Mouse (Mus musculus): ENCODE measurements around the gene Prkcb. TPM values are rescaled to one million over a fixed set of nuclear protein-coding genes. Genes with fewer than 3 reads are reported as not detected.

The Prkcb gene
- polyA plus RNA-seq, 1 experiment from 2014 or later: 12.7 TPM

DNA sequence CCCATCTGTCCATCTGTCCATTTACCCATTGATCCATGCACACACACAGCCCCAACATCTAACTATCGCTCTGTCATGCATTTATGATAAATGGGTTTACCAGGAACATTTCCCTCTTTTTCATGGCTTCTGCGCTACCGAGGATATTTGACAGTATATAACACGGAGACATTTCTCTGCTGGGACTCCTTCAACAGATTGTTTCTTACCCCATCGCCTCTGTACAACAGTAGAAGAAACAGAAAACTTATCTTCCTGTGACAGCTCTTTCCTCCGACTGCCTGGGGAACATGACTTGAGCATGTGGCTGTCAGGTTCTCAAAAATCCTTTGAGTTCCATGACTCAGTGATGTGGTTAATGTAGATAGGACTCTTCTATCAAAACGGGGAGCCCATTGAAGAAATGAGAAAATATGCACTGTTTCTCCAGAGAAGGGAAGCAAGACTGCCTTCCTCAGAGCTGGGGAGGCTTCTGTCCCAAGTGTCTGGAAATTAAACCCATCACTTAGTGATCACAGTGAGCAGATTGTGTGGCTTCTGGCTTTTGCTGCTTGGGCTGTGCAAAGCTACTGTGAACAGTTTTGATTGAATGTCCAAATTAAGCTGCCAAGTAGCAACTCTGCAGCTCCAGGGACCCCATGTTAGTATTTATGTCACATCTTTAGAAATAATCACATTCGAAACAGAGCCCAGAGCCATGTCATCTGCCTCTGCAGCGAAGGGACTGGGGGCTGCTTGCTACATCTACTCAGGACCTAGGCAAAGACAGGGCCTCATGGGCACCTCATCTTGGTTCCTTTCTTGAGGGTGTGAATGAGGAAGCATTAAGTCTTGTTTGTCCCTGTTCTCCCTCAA lies 211.4 kb downstream of the Prkcb start:
- no peak overlapping the region for H3K27ac ChIP-seq (ENCODE audit: low read length)
- no peaks in the 10 kb centered on the region for H3K9me3 ChIP-seq (replicated peaks; ENCODE audit: control insufficient read depth, low read length)
- no peak overlapping the region for H3K4me3 ChIP-seq (replicated peaks; ENCODE audit: low read length)
- no peak for ATAC-seq (ENCODE audit: insufficient read depth, low FRiP score)
- H3K27me3 ChIP-seq (ENCODE audit: control insufficient read depth, insufficient read depth, low read length): no peaks in the 10 kb centered on the region
- WGBS: 75% methylated on average over 9 of the region's 9 CpGs
- H3K36me3 ChIP-seq (ENCODE audit: control insufficient read depth, insufficient read depth, low read length): no peaks in the 10 kb centered on the region
- no peak overlapping the region for H3K4me2 ChIP-seq (ENCODE audit: low read depth, low read length)
- H3K4me1 ChIP-seq (ENCODE audit: control insufficient read depth, insufficient read depth, low read length): no peaks in the 10 kb centered on the region
- H3K9ac ChIP-seq (ENCODE audit: low read length): no peak overlapping the region

DNA sequence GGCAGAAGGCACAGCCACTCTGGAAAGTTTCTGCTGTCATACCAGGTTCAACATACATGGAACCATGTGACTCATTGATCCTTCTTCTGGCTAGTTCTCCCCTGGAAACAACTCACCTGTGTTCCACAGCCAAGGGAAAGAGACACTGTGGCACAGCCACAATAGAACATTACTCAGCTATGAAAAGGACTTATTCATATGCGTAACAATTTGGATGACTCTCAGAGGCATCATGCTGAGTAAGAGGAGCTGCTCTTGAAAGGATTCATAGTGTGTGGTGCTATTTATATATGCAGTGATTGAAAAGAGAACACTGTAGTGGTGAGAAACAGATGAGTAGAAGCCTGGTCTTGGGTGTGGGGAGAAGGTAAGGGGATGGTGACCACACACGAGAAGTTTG lies 217.9 kb downstream of the Prkcb start:
- ATAC-seq (ENCODE audit: insufficient read depth, low FRiP score): no peak
- Histone ChIP-seq H3K4me3 (replicated peaks; ENCODE audit: low read length) (no peak overlapping the region), H3K36me3 (ENCODE audit: control insufficient read depth, insufficient read depth, low read length) (no peaks in the 10 kb centered on the region), H3K4me1 (ENCODE audit: control insufficient read depth, insufficient read depth, low read length) (no peaks in the 10 kb centered on the region), H3K9ac (ENCODE audit: low read length) (no peak overlapping the region), H3K4me2 (ENCODE audit: low read depth, low read length) (no peak overlapping the region), H3K27ac (ENCODE audit: low read length) (no peak overlapping the region), H3K27me3 (ENCODE audit: control insufficient read depth, insufficient read depth, low read length) (no peaks in the 10 kb centered on the region), H3K9me3 (replicated peaks; ENCODE audit: control insufficient read depth, low read length) (no peaks in the 10 kb centered on the region)
- 83% methylated on average over 2 of the region's 2 CpGs for WGBS

DNA sequence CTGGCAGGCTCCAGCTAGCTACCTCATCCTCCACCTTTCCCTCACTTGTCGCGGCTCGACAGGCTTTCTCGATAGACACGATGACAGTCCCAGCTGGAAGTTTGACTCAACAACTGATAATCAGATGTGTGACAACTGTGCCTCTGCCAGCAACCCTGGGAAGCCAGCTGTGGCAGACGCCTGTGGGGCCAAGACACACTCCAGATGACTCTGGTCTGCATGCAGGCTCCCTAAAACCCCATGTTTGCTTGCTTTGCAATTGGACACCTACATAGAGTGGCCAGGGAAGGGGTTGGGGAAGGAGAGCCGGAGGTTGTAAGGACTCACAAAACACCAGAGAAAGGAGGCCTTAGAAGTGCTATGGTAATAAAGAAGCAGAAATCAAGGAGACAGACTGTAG lies 221.4 kb downstream of the Prkcb start:
- Histone ChIP-seq H3K4me1 (ENCODE audit: control insufficient read depth, insufficient read depth, low read length) (no peaks in the 10 kb centered on the region), H3K4me2 (ENCODE audit: low read depth, low read length) (no peak overlapping the region), H3K36me3 (ENCODE audit: control insufficient read depth, insufficient read depth, low read length) (no peaks in the 10 kb centered on the region), H3K27me3 (ENCODE audit: control insufficient read depth, insufficient read depth, low read length) (no peaks in the 10 kb centered on the region), H3K9ac (ENCODE audit: low read length) (no peak overlapping the region), H3K4me3 (replicated peaks; ENCODE audit: low read length) (no peak overlapping the region), H3K9me3 (replicated peaks; ENCODE audit: control insufficient read depth, low read length) (no peaks in the 10 kb centered on the region), H3K27ac (ENCODE audit: low read length) (no peak overlapping the region)
- ATAC-seq (ENCODE audit: insufficient read depth, low FRiP score): no peak
- 38% methylated on average over 7 of the region's 7 CpGs for WGBS

DNA sequence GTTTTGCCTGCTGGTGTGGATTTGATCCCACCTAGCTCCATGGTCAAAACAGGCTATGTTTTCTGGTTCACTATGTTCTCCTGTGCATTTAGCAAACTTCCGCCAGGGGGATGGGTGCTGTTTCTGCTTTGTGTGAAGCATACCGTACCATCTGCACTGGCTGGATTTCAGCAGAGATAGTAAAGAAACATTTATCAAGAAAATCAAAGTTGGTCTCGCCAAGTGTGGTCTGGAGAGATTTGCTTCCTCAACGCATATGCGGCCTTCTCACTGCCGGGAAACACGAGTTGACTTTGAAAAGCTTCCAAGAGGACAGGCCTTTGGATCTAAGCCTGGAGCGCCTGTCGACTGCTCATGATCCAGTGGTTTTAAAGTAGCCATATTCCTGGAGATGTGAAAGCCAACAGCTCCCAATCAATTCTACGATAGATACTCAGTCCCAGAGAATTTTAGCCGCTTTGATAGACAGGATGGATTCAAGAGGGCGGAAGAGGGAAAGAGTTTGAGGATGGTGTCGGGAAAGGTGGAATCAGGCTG lies 223.9 kb downstream of the Prkcb start:
- Histone ChIP-seq H3K27ac (ENCODE audit: low read length) (no peak overlapping the region), H3K4me3 (replicated peaks; ENCODE audit: low read length) (no peak overlapping the region), H3K9me3 (replicated peaks; ENCODE audit: control insufficient read depth, low read length) (no peaks in the 10 kb centered on the region), H3K27me3 (ENCODE audit: control insufficient read depth, insufficient read depth, low read length) (no peaks in the 10 kb centered on the region), H3K36me3 (ENCODE audit: control insufficient read depth, insufficient read depth, low read length) (no peaks in the 10 kb centered on the region), H3K4me1 (ENCODE audit: control insufficient read depth, insufficient read depth, low read length) (no peaks in the 10 kb centered on the region), H3K9ac (ENCODE audit: low read length) (no peak overlapping the region), H3K4me2 (ENCODE audit: low read depth, low read length) (no peak overlapping the region)
- ATAC-seq (ENCODE audit: insufficient read depth, low FRiP score): no peak
- 65% methylated on average over 13 of the region's 13 CpGs for WGBS

DNA sequence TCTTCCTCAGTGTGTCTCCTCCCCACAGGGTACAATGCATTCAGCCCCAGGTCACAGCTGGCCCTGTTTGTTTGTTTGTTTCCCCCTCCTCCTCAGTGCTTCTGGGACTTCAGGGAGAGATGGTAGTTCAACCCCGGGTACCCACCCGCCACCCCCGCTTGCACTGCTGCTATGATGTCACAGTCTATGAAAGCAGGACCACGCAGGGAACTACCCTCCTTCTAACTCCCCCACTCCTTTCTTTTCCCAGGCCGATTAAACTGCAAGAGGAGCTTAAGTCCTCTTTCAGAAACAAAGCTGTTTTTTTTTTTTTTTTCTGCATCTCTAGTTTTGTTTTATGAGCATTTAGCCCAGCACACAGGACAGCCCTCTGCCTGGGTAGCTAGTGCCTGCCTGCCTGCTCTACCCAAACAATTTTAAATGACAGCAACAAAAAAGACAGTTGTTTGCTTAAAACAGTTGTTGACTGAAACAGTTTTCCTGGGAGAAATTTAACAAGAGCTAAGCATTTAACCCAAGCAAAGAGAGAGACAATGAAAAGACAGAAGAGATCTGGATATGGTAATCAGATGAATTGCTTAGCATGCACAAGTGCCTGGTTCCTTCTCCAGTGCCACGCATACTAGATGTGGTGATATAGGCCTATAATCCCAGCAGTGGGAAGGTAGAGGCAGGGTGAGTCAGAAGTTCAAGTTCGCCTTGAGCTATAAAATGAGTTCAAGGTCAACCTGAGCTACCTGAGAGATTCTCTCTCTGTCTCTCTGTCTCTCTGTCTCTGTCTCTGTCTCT lies 232.5 kb downstream of the Prkcb start:
- no peak for ATAC-seq (ENCODE audit: insufficient read depth, low FRiP score)
- no peak overlapping the region for H3K27ac ChIP-seq (ENCODE audit: low read length)
- no peaks in the 10 kb centered on the region for H3K27me3 ChIP-seq (ENCODE audit: control insufficient read depth, insufficient read depth, low read length)
- H3K4me3 ChIP-seq (replicated peaks; ENCODE audit: low read length): no peak overlapping the region
- no peak overlapping the region for H3K4me2 ChIP-seq (ENCODE audit: low read depth, low read length)
- H3K9me3 ChIP-seq (replicated peaks; ENCODE audit: control insufficient read depth, low read length): no peaks in the 10 kb centered on the region
- H3K36me3 ChIP-seq (ENCODE audit: control insufficient read depth, insufficient read depth, low read length): no peaks in the 10 kb centered on the region
- WGBS: 53% methylated on average over 7 of the region's 7 CpGs
- no peaks in the 10 kb centered on the region for H3K4me1 ChIP-seq (ENCODE audit: control insufficient read depth, insufficient read depth, low read length)
- no peak overlapping the region for H3K9ac ChIP-seq (ENCODE audit: low read length)

DNA sequence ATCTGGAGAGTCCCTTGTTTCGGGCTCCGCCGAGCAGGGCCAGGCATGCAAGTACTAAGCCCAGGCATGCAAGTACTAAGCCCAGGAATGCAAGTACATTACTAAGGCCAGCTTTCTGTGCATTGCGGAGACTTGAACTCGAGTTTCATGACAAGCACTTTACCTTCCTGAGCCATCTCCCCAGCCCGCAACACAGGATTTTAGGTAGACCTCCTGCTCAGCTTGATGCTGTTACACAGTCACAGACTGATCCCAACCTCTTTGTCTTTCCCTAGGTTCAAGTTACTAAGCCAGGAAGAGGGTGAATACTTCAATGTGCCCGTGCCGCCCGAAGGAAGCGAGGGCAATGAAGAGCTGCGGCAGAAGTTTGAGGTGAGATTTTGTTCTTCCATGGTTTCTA lies 239.7 kb downstream of the Prkcb start:
- Histone ChIP-seq H3K36me3 (ENCODE audit: control insufficient read depth, insufficient read depth, low read length) (no peaks in the 10 kb centered on the region), H3K4me2 (ENCODE audit: low read depth, low read length) (no peak overlapping the region), H3K4me1 (ENCODE audit: control insufficient read depth, insufficient read depth, low read length) (no peaks in the 10 kb centered on the region), H3K27me3 (ENCODE audit: control insufficient read depth, insufficient read depth, low read length) (no peaks in the 10 kb centered on the region), H3K9ac (ENCODE audit: low read length) (no peak overlapping the region), H3K9me3 (replicated peaks; ENCODE audit: control insufficient read depth, low read length) (no peaks in the 10 kb centered on the region), H3K27ac (ENCODE audit: low read length) (no peak overlapping the region), H3K4me3 (replicated peaks; ENCODE audit: low read length) (no peak overlapping the region)
- no peak for ATAC-seq (ENCODE audit: insufficient read depth, low FRiP score)
- 93% methylated on average over 11 of the region's 11 CpGs for WGBS

DNA sequence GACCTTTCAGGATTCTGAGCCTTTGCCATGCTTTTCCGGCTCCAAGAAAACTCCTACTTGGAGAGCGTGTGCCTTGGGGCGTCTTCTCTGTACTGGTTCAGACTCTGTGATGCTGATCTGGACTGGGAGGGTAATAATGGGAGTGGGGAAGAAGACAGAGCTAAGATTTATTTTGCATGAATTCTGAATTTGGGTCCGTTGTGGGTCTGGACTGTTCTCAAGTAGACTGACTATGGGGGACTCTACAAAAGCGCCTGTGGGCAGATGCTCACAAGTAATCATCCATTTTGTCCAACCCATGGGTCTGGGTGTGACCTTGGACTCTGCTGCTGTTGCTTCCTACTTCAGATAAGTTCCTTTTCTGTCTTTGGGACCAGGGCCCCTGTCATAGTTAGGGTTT lies 240.1 kb downstream of the Prkcb start:
- ATAC-seq (ENCODE audit: insufficient read depth, low FRiP score): no peak
- H3K9me3 ChIP-seq (replicated peaks; ENCODE audit: control insufficient read depth, low read length): no peaks in the 10 kb centered on the region
- H3K27ac ChIP-seq (ENCODE audit: low read length): no peak overlapping the region
- no peaks in the 10 kb centered on the region for H3K27me3 ChIP-seq (ENCODE audit: control insufficient read depth, insufficient read depth, low read length)
- no peaks in the 10 kb centered on the region for H3K36me3 ChIP-seq (ENCODE audit: control insufficient read depth, insufficient read depth, low read length)
- no peak overlapping the region for H3K9ac ChIP-seq (ENCODE audit: low read length)
- no peak overlapping the region for H3K4me3 ChIP-seq (replicated peaks; ENCODE audit: low read length)
- H3K4me2 ChIP-seq (ENCODE audit: low read depth, low read length): no peak overlapping the region
- WGBS: 90% methylated on average over 5 of the region's 5 CpGs
- no peaks in the 10 kb centered on the region for H3K4me1 ChIP-seq (ENCODE audit: control insufficient read depth, insufficient read depth, low read length)

DNA sequence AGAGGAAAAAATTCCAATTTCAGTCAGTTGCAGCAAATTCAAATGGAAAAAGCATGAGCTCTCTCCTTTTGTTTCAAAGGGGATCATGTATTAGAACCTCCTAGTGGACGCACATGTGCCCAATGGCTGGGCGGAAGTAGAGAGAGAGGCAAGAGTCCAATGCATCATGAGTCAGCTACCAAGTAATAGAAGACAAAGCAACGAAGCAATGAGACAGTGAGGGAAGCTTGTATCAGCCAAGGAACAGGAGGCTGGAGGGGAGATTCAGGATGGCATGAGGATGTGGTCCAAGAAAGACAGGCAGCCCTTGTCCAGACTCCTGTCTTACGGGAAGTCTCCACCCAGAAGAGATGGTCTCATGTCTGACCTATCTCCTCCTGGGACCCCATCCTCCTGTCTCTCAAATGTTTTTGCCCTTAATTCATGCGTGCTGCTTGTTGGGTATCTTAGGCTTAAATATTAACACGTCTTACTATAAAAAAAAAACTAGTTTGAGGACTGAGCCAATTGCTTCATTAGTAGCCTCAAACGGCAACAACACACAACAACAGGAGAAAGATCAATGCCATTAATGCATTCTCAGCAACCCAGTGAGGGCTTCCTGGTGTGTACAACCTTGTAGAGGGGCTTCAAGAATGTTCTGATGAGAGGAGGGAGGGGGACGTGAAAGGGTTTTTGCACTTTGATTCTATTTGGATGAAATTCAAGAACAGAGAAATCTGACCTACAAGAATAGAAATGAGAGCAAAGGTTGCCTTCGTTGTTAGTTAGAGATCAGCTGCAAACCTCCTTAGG lies 245.2 kb downstream of the Prkcb start:
- Histone ChIP-seq H3K4me2 (ENCODE audit: low read depth, low read length) (no peak overlapping the region), H3K9ac (ENCODE audit: low read length) (no peak overlapping the region), H3K27ac (ENCODE audit: low read length) (no peak overlapping the region), H3K4me1 (ENCODE audit: control insufficient read depth, insufficient read depth, low read length) (no peaks in the 10 kb centered on the region), H3K27me3 (ENCODE audit: control insufficient read depth, insufficient read depth, low read length) (no peaks in the 10 kb centered on the region), H3K36me3 (ENCODE audit: control insufficient read depth, insufficient read depth, low read length) (no peaks in the 10 kb centered on the region), H3K4me3 (replicated peaks; ENCODE audit: low read length) (no peak overlapping the region), H3K9me3 (replicated peaks; ENCODE audit: control insufficient read depth, low read length) (no peaks in the 10 kb centered on the region)
- no peak for ATAC-seq (ENCODE audit: insufficient read depth, low FRiP score)
- WGBS: 85% methylated on average over 9 of the region's 9 CpGs
